21 mouse cellular contexts compared by ENCODE assay signal in genomic region chr8:53962993-53963392, GRCm38 (mm10).
"Had no signal": no experiment of that assay in that cellular context is flagged by ENCODE, and none has a peak within 500 bp of the region (broad histone marks: within the 10 kb centered on the region; RNA-seq: fewer than 3 reads in every experiment).

No protein-coding gene starts in this region.

- H3K27me3 ChIP-seq: liver, embryonic 15.5 days; lung, embryonic 15.5 days; midbrain, embryonic 12.5 days; neural tube, embryonic 13.5 days; neural tube, embryonic 15.5 days had no signal

- H3K36me3 ChIP-seq: liver, embryonic 15.5 days; lung, embryonic 15.5 days; midbrain, embryonic 10.5 days; midbrain, embryonic 12.5 days; neural tube, embryonic 13.5 days; neural tube, embryonic 15.5 days had no signal

- H3K4me1 ChIP-seq: liver, embryonic 15.5 days; lung, embryonic 15.5 days; midbrain, embryonic 10.5 days; midbrain, embryonic 12.5 days; neural tube, embryonic 13.5 days; neural tube, embryonic 15.5 days had no signal

- H3K9ac ChIP-seq: liver, embryonic 15.5 days; liver, postnatal 0 days; lung, embryonic 15.5 days; midbrain, embryonic 12.5 days; neural tube, embryonic 13.5 days; neural tube, embryonic 15.5 days had no signal

- H3K4me3 ChIP-seq: liver, embryonic 15.5 days; lung, embryonic 15.5 days; midbrain, embryonic 10.5 days; midbrain, embryonic 12.5 days; myocyte; neural tube, embryonic 13.5 days; neural tube, embryonic 15.5 days had no signal

- DNase-seq: liver, postnatal 0 days; lung, adult 2 months; lung, postnatal 14 days; lung, postnatal 4 days; midbrain, embryonic 14.5 days; right cerebral cortex, adult 18-20 months; right cerebral cortex, postnatal 25 days; right cerebral cortex, postnatal 4 days; spleen, adult 18-20 months; thymus, adult 2 months; thymus, postnatal 25 days; thymus, postnatal 4 days had no signal

- H3K9me3 ChIP-seq: liver, embryonic 15.5 days; lung, embryonic 15.5 days; midbrain, embryonic 10.5 days; midbrain, embryonic 12.5 days; neural tube, embryonic 13.5 days; neural tube, embryonic 15.5 days had no signal

- H3K4me2 ChIP-seq: liver, embryonic 15.5 days; lung, embryonic 15.5 days; midbrain, embryonic 12.5 days; neural tube, embryonic 13.5 days; neural tube, embryonic 15.5 days had no signal

- H3K27ac ChIP-seq: liver, embryonic 15.5 days; lung, embryonic 15.5 days; midbrain, embryonic 10.5 days; midbrain, embryonic 12.5 days; neural tube, embryonic 13.5 days; neural tube, embryonic 15.5 days had no signal

- ATAC-seq: liver, postnatal 0 days; lung, postnatal 0 days; midbrain, embryonic 16.5 days had no signal
